Mouse (Mus musculus): ENCODE results near the gene Rps3. TPM values are rescaled to one million over a fixed set of nuclear protein-coding genes. Genes with fewer than 3 reads are reported as not detected.

Rps3 gene
- polyA plus RNA-seq, 1 experiment from 2014 or later = 490 TPM

Other genes starting within 250 kb of the Rps3 start
- gene Mogat2, start 245.1 kb downstream of the Rps3 start, polyA plus RNA-seq (2016; fragmentation: Nextera tagmentation; extraction: Ambion mirVana) = 2.5 and 3.1 TPM in 2 replicates
- gene Map6, start 216.3 kb downstream of the Rps3 start, polyA plus RNA-seq (2016; fragmentation: Nextera tagmentation; extraction: Ambion mirVana) = 3.0 and 3.4 TPM in 2 replicates
- 1,302 and 1,316 TPM in 2 replicates for gene Serpinh1, start 130.5 kb downstream of the Rps3 start, polyA plus RNA-seq (2016; fragmentation: Nextera tagmentation; extraction: Ambion mirVana)
- 28.5 and 28.8 TPM in 2 replicates for gene Gdpd5, start 102.3 kb downstream of the Rps3 start, polyA plus RNA-seq (2016; fragmentation: Nextera tagmentation; extraction: Ambion mirVana)
- gene Klhl35, start 17.7 kb downstream of the Rps3 start, polyA plus RNA-seq (2016; fragmentation: Nextera tagmentation; extraction: Ambion mirVana) = 0.85 and 1.3 TPM in 2 replicates
- gene Arrb1, start 51.7 kb upstream of the Rps3 start, polyA plus RNA-seq (2016; fragmentation: Nextera tagmentation; extraction: Ambion mirVana) = 13.4 and 14.5 TPM in 2 replicates
- gene Tpbgl, start 143.4 kb upstream of the Rps3 start, polyA plus RNA-seq (2016; fragmentation: Nextera tagmentation; extraction: Ambion mirVana) = 1.3 and 1.5 TPM in 2 replicates
- gene Slco2b1, start 227.6 kb upstream of the Rps3 start, polyA plus RNA-seq (2016; fragmentation: Nextera tagmentation; extraction: Ambion mirVana) = 0.65 and 0.77 TPM in 2 replicates
- gene Olfr520, start 246.5 kb upstream of the Rps3 start, polyA plus RNA-seq (2016; fragmentation: Nextera tagmentation; extraction: Ambion mirVana) = not detected in 2 replicates